Mouse (Mus musculus) brain, embryonic 14.5 days (tissue): ENCODE results near the gene Cables2.

Experiments
- CTCF ChIP-seq: fragments of 200-500 bp; IDR thresholded peaks from 2 replicates; pipeline ENCODE4 v1.5.1; 2012; ENCODE audit warnings: inconsistent platforms, mild to moderate bottlenecking, moderate library complexity, borderline replicate concordance; ENCODE audit not compliant: insufficient read depth, insufficient read length; ENCODE audit errors: extremely low read depth
- POLR2A ChIP-seq: fragments of 200-500 bp; IDR thresholded peaks from 2 replicates; pipeline ENCODE4 v1.6.1; 2012; ENCODE audit warnings: mild to moderate bottlenecking, inconsistent platforms, borderline replicate concordance; ENCODE audit not compliant: poor library complexity, insufficient read depth, insufficient read length, severe bottlenecking; ENCODE audit errors: extremely low read depth

DNA sequence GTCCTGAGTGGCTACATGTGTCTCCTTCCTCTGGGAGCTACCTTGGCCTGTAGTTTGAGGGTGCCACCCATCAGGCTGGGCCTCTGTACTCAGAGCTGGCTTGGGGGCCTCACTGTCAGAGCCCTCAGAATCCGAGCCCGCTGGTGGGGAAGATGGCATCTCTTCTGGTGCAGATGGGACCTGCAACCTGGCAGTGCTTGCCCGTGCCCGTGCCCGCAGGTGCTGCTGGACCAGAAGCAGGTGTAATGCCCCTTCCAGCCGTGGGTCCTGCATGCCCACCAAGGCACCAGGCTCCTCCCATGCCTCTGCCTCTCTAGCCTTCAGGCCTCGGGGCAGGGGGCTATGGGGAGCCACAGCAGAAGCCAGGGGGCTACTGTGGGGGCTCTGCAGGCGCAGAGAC is 6.0 kb upstream of the Cables2 start:
- TF ChIP-seq CTCF, result no peak
- no peak for TF ChIP-seq POLR2A
